Mouse (Mus musculus) T-cell, adult 2 months (primary cell): ENCODE results near the gene Camk2d.

Experiments used
- DNase-seq: peaks from one replicate; pipeline ENCODE4 v3.0.0; 2022; ENCODE audit warnings: low spot score

Camk2d gene

GRCm38 (mm10) chr3:126612748-126613509 is 16.8 kb downstream of the Camk2d start:
- no peak for DNase-seq

DNA sequence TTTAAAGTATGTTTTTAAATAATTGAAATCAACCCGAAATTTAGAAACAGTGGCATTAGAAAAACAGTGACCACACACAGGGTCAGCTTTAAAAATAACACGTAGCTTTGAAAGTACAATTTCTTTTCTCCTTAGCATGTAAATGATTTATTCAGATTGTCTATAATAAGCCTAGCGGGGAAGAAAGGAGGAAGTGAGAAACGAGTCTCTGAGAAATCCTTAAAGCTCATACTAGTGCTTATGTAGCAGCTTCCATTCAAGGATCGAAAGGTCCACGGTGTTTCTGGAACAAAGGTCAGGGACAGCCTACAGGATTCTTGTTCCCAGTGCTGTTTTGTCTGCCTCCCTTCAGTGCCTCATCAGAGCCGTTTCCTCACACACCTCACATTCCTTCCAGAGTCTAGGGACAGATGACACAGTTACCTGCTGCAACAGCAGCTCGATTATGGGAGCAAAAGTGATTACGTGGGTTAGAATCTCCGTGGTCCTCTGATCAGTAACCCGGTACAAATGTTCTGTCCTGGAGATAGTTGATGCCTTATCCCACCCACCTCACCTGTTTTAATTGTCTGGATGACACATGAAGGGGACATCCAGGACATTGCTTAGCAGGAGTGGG is 17.5 kb downstream of the Camk2d start:
- no peak for DNase-seq

- DNase-seq, result no peak
Measured at GRCm38 (mm10) chr3:126615306-126615705, 19.2 kb downstream of the Camk2d start.

GRCm38 (mm10) chr3:126620152-126620551 is 24.1 kb downstream of the Camk2d start:
- no peak for DNase-seq

- DNase-seq, result no peak
Measured at GRCm38 (mm10) chr3:126622509-126622908, 26.4 kb downstream of the Camk2d start.

DNA sequence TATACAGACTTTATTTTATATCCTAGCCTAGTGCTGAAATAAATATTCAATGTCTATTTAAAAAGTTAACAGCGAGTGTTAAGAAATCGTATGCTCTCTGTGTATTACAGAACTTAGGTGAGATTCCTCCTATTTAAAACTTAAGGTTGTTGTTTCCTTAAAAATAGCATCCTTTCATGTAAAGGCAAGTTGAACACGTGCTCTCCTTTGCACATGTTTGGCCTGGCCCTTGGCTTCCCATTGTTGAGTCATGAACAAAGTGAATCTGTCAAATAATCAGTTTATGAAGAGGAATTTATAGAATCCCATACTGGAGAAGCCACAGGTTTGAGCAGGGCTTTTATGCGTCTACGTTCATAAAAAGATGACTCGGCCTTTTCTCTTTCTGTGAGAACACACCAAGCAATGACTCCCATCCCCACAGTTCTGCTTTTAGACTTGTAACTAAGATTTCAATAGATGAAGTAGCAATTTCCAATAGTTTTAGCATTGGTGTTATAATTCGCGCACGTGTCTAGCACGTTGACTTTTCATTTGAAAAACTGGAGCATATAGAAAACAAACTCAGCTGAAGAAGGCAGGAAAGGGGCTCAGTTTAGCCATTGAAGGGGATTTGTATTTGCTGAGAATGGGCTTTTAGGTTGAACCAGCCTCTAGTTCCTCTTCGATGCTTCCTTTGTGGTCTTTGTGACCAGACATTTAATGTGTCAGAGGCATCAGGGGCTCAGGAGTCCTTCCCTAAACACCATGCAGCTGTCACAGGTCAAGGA is 29.1 kb downstream of the Camk2d start:
- DNase-seq, result no peak

DNA sequence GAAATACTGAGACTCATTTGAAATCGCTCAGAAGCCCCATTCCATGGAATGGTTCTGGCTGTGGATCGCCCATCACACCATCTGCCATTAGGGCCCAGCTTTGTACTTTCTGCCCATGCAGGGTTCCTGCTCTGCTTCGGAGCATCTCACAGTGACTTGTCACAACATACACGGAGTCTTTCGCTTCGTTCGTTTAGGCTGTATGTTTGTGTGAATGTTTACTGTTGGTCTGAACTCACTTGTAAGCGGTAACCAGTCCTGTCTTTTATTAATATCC is 29.6 kb downstream of the Camk2d start:
- no peak for DNase-seq

GRCm38 (mm10) chr3:126627968-126628367 is 31.9 kb downstream of the Camk2d start:
- DNase-seq, result no peak

- DNase-seq, result peak; percentile 35
Measured at GRCm38 (mm10) chr3:126628380-126628779, 32.3 kb downstream of the Camk2d start.

DNA sequence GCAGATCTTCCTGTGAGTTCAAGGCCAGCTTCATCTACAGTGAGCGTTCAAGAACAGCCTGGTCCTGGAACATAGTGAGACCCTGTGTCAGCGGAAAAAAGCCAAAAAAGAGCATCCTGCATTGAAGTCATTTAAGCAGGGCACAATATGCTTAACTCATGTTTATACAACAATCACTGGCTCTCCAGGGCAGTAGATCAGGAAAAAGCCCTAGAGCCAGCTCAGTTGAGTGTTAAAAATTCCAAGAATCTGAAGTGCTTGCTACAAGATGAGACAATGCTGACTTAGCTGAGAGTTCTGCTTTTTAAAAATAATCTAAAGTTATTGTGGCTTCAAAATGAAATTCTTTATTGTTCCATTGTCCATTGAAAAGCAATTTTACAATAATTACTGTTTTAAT is 32.9 kb downstream of the Camk2d start:
- no peak for DNase-seq

- no peak for DNase-seq
Measured at GRCm38 (mm10) chr3:126630111-126630869, 34.2 kb downstream of the Camk2d start.

GRCm38 (mm10) chr3:126631583-126631982 is 35.5 kb downstream of the Camk2d start:
- DNase-seq, result no peak

DNA sequence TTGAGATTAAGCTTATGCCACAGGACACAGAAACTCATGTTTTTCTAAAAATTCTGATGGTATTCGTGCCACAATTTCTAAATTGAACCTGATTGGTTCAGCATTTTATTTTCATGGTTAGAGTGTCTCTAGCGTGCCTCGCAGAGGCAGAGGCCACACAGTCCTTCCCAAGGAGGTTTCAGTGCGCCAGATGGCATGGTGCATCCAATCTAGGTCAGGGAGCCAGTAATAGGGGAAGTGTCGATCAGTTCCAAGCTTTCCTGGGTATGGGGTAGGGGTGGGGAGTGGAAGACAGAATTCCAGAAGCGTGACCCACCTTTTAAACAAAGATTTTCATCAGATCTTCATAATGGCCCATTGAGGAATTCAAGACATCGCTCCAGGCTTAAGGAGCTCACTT is 36.5 kb downstream of the Camk2d start:
- DNase-seq, result no peak

- DNase-seq, result no peak
Measured at GRCm38 (mm10) chr3:126634171-126634570, 38.1 kb downstream of the Camk2d start.

DNA sequence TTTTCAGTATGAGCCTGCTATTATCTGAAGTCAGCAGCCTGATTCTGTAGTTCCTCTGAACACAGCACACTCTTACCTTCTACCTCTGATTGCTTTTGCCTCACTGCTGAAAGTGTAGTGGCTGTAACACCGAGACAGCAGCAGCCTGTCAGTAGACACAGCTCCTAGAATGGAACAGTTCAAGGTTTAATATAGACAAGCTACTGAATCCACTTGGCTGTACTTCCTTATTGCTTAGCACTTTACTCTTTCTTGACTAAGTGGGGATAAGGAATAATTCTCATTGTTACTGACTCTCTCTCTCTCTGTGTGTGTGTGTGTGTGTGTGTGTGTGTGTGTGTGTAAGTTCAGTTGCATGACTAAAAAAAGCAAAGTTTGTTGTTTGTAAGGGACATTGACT is 42.2 kb downstream of the Camk2d start:
- no peak for DNase-seq

DNA sequence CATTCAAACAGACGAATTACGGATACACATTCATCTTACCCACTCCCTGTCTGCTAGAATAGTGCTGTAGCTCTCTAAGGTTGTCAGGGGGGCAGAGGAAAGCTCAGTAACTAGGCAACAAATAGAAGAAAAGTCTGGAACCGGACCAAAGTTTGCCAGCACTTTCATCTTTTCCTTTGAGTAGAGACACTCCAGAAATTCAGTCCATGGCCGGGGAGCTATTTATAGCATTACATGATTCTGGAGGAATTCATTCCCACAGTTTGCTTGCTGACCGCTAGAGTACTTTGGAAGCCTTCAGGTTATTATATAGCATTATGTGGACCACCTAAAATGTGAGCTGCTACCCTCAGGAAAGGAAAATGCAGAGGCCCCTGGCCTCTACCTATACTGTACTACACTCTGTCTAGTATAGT is 43.0 kb downstream of the Camk2d start:
- DNase-seq, result no peak

GRCm38 (mm10) chr3:126640443-126641251 is 44.5 kb downstream of the Camk2d start:
- DNase-seq, result no peak

DNA sequence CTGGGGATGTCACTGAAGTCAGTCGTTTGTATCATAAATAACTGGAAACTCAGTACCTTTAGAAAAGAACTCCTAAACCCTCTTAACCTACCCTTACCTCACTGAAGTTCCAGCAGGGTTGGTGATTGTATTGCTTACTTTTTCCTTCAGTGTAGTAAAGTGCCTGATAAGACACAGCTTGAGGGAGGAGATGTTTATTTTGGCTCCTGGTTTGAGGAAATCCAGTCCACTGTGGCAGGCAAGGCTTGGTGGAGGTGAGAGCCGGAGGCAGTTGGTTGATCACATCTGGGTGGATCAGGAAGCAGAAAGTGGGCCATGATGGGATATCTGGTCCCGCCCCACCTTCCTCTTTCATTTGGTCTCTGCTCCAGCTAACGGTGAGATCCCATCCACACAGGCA is 45.3 kb downstream of the Camk2d start:
- DNase-seq, result no peak

- no peak for DNase-seq
Measured at GRCm38 (mm10) chr3:126643071-126644010, 47.2 kb downstream of the Camk2d start.

DNA sequence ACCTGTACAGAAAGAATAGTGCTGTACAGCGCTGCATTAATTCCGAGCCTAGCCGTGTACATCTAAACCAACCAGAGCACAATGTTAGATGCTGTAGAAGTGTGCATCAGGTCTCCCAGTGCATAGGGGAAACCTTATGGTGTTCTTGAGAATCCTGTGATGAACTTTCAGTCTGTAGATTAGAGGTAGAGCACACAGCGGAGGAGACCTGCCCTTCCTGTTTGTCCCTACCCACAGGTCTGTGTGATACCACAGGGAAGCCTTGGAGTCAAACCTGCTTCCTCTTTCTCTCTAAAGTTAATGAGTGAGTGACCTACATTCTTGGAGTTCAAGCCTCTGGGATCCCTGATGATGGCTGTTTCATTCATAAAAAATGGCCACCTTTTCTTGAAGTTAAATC is 54.2 kb downstream of the Camk2d start:
- peak; percentile 29 for DNase-seq

DNA sequence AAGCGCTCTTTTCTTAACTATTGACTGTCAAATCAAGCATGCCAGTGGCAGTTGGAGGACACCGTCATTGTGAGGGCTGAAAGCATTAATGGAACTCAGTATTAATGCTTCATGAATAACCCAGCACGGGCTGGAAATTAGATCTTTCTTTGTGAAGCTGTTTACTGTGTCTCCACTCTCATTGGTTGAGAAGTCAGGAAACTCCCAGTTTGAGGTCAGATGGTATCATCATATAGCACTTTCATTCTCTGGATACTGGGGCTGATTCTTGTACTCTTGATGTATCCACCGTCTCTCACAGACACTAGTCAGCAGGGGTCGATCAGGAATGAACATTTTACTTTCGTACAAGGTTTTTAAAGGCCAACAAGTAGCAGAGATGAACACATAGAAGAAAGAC is 54.6 kb downstream of the Camk2d start:
- DNase-seq, result peak; percentile 31
